Mouse (Mus musculus) lung, postnatal 10 days (tissue): ENCODE results near the gene Gng7.

Source experiments
- DNase-seq: peaks from one replicate; pipeline ENCODE4 v3.0.0; 2021

The Gng7 gene

DNA sequence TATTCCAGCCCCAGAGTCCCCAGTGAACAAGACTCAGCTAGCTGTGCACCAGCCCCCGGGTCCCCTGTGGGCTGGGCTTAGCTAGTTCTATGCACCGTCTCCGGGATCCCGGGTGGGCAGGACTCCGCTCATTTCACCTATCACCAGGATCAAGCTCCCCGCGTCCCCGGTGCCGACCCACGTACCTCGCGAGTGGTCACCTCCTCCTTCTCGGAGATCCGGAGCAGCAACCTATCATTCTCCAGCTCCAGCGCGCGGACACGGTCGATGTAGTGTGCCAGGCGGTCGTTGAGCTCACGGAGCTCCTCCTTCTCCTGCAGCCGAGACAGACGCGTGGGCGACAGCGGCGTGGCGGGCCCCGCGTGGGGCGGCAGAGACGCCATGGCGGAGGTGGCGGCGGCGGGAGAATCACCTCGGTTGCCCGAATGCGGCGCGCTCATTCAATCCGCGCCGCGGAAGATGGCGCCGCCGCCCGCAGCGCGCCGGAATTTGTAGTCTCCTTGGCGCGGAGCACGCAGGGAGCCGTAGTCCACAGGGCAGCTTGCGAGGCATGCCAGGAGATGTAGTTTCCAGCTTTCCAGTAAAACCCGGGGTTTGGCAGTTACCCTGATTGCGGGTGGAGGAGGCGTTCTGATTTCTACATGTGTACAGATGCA is 96.8 kb downstream of the Gng7 start, which contains the start of gene Lmnb2:
TSS of gene Lmnb2 (minus strand) at position 467 of the 656 bp plus-strand sequence.
- DNase-seq, result peak; percentile 78

DNA sequence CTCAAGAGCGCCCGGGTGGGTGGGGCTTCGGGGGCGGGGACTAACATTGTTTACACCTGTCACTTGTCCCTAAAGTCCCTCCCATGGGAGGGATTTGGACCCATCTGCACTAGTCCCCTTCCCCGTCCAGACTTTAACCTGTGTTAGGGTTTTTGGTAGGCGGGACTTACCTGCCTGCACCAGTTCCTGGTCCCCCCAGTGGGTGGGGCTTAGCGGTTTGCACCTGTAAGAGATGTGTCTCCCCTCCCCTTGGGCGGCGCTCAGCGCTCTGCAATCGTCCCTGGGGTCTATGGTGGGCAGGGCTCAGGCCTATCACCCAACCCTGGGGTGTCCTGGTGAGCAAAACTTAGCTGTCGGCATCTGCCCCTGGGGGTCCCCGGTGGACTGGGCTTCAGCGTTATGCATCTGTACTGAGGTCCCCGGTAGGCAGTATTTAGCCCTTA is 97.4 kb downstream of the Gng7 start:
- peak; percentile 39 for DNase-seq

DNA sequence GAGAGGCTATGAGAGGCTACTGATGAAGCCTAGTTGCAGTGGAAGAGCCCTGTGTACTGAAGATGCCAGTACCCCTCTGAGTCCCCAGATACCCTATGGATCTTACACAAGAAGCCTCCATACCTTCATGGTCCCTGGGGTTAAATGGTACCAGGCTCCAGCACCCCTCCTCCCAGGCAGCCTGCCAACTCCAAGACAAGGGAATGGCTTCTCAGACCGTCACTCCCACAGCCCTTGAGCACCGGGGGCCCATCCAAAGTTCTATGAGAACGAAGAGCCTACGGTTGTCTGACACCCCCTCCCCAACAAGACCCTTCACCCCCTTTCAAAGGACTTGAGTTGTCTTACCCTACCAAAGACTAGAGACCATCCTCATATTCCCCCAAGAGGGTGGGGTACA is 99.0 kb downstream of the Gng7 start:
- DNase-seq, result no peak

DNA sequence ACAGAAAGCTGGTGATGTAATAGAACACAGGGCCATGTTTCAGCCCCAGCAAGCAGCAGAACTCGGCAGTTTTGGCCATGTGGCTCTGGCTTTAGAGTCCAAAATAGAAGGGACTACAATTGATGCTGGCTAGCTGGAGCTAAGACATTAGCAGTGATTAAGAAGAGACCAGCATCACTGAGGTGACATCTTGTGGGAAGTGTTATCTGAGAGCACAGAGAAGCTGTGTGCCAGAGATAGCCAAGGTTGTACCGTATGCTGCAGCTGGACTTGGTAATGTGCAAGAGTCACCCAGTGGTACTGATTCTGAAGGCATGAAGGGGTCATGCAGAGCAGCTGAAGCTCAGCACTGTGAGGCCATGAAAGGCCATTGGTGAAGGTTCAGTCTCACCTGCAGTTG is 99.5 kb downstream of the Gng7 start:
- DNase-seq, result no peak

DNA sequence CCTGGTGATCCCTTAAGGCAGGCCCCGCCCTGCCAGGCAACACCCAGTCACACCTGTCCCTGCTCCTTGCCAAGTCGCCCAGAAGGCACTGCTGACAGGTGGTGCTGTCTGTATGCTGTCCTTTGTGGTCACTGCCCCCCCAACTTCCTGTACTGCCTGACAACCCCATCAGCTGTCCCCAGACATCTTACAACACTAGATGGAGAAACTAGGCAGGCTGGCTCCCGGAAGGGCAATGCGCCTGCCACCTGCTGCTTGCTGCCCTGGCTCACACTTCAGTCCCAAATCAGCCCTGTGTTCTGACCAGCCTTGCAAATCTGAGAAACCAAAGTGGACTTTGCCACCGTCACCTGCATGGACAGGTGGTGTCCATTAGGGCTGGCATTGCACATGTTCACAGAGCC is 100.5 kb downstream of the Gng7 start:
- DNase-seq, result no peak

DNA sequence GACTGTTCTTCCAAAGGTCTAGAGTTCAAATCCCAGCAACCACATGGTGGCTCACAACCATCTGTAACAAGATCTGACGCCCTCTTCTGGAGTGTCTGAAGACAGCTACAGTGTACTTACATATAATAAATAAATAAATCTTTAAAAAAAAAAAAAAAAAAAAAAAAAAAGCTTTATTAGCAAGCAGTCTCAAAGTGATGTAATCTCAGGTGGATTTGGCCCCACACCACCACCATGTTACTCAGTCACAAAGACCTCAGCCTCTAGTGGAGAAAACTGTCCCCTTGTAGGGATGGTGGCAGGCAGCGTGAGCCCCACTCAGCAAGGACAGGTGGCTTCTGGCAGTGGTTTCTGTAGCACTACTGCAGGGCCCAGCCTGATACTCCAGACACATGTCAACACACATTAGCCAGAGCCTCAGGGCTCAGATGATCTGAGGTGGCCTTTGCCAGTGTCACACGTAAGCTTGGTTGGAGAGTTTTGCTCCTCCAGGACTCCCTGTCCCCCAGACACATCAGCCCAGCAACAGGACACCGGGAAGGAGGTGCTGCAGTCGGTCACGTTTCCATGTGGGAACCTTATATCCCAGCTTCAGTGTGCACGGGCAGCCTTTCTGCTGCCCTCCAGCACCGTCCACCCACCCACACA is 101.3 kb downstream of the Gng7 start:
- DNase-seq, result no peak

DNA sequence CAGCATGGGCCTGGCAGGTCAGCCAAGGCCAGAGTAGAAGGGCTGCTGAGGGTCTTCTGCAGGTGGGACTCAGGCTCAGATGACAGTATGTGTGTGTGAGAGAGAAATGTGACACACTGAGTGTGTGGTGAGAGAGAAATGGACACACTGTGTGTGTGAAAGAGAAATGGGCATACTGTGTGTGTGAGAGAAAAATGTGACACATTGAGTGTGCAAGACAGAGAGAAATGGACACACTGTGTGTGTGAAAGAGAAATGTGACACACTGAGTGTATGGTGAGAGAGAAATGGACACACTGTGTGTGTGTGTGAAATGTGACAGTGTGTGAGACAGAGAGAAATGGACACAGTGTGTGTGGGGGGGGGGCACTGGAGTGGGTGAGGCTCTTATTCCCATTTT is 102.9 kb downstream of the Gng7 start:
- no peak for DNase-seq

DNA sequence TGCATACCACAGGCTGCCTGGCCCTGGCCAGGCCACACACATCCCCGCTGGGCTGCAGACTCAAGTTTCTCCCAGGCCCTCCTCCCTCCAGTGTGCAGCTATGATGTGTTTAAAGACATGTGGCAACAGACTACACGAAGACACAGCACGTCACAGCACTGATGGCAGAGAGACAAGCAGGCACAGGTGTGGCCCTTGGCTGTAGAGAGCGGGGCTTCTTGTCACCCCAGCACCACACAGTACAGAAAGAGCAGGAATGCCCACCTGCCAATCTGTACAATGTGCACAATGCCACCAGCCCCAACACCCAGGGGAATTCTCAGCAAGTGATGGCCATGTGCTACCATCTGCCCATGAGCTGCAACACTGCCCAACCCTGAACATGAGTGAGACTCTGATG is 103.4 kb downstream of the Gng7 start:
- DNase-seq, result no peak

DNA sequence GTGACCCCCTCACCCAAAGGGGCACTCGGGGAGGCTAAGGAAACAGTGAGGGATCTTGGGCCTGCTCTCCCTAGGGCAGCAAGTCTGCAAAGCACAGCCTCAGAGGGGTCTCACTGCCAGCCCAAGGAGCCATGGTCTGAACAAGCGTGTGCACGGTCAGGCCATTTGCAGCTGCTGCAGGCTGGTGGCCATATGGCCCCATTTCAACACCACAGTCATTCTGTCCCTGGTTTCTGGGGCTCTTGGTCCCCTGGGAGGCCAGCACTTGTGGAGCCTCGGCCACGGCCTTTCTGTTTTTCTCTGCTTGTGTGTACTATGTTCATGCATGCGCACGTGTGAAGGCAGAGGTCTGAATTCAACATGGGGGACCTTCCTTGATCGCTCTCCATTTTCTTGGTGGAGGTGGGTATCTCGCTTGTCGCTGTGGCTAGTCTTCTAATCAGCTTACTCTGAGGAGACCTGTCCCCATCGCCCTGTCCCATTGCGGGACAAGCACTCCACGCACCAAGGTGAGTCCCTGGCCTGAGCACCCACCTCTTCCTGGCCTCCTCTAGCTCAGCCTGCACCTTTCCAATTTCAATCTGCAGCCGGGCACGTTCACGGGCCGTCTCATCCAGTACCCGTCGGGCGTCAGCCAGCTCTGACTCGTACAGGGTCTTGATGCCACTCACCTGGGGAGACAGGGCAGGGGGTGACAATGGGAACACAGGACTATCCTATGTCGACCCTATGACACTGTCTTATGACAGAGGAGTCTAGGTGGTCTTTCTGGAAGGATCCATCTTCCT is 105.2 kb downstream of the Gng7 start:
- no peak for DNase-seq

DNA sequence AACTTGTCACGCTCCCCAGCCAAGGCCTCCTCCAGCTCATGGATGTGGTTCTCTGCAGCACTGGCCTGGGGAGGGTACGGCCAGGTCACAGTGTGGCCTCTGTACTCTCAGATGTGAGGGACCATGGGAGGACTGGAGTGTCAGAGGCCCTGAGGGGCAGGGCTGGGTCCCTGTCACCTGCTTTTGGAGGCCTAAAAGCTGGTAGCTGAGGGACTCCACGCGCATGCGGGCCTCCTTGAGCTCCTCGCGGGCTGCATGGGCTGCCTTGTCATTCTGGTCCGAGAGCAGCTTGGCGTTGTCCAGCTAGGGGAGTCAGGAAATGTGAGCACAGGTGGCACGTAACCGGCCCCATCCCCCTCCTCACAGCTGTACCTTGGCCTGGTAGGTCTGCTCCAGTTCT is 110.0 kb downstream of the Gng7 start:
- DNase-seq, result no peak

DNA sequence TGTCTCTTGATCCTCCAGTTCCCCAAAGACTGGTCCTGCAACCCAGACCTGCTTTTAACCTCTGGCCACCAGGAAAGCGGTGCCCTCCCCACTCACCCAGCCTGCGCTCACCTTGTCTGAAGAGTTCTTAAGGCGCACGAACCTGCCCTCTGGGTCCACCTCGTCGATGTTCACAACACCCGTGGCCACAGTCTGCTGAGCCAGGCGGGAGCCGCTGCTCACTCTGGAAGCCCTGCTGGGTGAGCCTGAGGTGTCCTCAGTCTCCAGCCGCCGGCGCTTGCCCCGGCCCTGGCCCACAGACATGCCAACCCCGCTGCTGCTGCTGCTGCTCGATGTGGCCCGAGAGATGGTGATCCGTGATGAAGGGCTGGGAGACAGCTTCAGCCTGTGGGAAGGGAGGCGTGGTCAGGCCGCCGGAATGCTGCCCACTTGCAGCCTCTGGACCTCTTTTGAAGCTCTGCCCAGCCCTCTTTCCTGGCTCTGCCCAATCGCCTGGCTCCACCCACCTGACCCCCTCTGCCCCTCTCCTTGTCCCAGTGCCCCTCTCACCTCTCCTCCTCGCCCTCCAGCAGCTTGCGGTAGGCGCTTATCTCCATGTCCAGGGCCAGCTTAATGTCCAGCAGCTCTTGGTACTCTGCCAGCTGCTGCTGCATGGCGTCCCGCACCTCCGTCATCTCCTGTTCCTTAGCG is 110.6 kb downstream of the Gng7 start:
- peak; percentile 71 for DNase-seq

DNA sequence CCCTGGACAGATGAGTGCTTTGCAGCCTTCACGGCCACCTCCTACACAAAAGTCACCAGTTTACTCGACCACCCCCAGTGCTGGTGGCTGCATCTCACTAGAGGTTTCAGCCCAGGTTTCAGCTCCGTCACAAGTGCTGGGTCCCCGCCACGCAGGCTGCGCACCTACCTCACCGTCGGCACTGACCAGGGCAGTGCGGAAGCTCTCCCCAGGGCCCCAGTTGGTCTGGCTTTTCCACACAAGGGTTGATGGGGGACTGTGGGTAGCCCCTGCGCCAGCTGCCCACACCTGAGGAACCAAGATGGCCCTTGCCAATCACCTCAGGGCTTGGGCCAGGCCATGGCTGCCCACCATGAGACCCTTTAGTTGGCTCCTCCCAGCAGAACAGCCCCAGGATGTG is 111.5 kb downstream of the Gng7 start:
- DNase-seq, result no peak

DNA sequence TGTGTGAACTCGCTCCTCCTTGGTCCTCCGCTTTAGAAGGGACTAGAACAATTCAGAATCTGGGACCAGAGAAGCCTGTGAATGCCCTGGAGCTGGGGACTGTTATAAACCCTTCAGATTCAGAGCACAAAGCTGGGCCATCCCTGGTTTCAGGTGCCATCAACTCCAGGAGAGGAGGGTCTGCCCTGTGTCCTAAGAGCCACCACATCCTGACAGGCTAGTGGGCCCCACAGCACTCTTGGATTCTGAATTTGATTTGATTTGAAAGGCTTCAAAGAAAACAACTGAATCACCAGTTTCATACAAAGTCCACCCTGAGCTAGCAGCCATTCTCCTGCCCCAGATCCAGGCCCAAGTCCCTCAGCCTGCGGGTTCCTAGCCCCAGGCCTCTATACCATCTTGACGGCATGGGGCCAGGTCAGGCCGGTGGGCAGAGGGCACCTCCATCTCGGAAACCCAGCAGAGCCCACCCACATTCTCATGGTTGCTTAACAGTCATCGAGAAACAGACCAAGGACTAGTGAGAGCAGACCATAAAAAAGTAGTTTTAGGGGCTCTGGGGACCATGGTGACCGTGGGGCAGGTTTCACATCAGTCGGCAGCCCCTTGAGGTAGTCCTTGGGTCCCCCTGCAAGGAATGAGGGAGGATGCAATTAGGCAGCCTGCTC is 112.3 kb downstream of the Gng7 start:
- no peak for DNase-seq

DNA sequence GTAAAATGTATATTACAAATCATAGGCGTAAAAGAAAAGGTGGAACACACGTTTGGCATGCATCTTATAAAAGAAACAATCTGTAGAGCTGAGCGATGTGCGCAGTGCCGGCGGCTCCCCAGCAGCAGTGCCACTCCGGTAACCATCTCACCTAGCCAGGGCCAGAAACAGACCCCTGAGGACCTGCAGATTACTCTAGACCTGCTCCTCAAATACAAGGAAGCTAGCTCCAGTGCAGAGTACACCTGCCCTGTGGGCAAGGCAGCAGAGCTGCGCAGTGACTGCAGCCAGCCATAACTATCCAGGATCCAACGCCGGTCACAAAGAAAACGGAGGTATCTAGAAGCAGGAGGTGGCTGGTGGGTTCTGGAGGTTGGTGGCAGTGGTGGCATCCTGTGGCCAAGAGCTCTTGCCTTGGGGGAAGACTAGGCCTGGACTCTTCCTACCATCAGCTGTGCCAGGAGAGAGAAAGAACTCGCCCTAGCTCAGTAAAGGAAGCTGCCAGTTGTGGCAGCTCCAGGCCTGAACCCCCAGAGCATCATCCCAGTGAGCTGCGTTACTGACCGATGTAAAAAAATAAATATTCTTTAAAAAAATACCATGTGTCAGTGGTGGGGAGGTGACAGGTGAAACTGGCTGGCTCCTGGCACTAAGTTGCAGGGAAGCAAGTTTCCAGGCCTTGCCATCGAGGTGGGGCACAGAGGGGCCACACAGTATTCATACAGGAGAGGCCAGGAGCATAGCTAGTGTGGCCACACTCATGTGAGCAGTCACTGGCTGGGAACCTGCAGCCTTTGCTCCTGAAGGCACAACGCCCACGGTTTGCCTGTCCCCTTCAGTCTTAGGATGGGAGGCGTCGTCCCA is 113.1 kb downstream of the Gng7 start:
- no peak for DNase-seq

DNA sequence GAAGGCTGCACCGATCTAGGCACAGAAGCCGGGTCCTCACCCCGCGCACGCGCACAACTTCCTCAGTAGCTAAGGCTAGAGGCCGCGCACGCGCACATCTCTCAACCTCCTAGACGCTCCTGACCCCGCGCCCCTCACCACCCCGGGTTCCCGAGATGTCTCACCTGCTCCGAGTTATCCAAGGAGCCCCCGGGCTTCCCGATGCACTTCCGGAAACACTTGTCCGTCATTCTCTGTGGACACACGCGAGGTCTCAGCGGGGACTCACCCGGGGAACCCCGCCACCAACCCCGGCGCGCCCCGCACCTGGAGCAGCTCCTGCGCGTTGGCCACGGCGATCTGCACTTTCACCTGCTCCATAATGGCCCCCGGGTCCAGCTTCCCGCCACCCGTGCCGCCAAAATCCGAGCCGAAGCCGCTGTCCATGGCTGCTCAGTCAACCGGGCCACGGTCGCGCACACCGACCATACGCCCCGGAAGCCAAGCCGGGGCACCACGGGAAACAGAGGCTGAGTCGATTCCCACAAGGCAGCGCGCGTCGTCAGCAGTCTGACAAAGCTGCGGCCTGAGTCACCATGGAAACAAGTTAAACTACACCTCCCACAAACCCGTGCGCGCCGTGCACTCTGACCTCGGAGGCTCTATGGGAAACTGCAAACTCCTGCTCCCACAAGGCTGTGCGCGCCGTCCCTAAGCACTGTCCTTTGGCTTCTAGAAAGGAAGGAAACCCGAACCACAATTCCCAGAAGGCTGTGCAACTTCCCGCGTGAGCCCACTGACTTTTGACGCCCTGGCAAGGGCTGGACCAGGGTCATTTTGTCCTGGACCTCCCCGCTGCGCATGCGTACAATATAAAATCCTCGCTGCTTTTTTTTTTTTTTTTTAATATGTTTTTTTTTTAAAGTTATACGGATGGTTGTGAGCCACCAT is 114.2 kb downstream of the Gng7 start, which contains the start of gene Timm13:
TSS of gene Timm13 (minus strand) at position 652 of the 930 bp plus-strand sequence.
- peak; percentile 99 for DNase-seq

DNA sequence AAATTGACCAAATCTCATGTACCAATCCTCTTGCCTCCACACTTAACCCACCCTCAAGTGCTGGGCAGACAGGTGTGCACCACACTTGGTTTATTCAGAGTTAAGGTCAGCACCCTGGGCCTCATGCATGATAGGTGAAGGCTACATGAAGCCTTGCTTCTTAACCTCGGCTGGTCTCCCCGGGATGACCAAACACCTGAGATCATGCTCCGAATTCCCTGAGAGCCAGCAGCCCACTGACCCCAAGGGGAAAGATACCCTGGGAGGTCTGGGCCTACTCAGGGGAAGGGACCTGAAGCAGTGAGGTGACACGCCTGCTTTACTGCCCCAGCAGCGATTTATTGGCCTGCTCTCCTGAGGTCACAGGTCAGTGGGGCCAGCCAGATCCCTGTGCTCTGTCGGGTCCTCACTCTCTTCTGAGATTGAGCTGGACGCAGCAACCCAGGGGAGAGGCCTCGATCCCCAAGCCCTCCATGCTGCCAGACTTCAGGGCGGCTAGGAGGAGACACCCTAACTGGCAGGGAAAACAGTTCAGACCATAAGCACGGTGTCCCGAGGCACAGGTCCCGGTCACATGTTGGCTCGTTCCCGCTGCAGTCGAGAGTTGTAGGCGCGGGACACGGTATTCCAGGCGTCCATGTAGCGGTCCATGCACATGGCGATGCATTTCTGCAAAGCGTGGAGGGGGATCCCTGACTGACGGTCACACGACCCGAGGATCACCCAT is 115.0 kb downstream of the Gng7 start:
- DNase-seq, result no peak

DNA sequence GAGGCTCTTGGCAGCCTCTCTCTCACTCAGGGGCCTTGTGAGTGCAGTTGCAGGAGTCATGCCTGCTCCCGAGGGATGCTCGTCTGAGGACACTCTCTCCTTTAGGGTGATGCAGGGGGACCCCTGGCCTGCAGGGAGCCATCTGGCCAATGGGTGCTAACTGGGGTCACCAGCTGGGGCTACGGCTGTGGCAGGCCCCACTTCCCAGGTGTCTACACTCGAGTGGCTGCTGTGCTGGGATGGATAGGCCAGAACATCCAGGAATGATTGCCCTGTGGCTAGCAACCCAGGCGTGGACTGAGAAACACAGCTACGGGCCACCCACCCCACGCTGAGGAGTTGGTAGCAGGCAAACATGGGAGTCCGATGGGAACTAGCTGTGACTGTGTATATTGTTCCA is 115.7 kb downstream of the Gng7 start:
- DNase-seq, result no peak
